Mouse (Mus musculus) intestine, embryonic 16.5 days (tissue): ENCODE measurements at regions not wholly inside any gene's neighbourhood (a gene's known extent, or its start where the extent isn't known, plus 50 kb on each side); places are given as distances from the start of the nearest gene placed in this dataset.
A peak's percentile ranks its signal among the peaks of the same experiment; 100 is the strongest.

Experiments
- ATAC-seq: fragments of 200-750 bp; cut with Nextera tagmentation; 2 replicates; pipeline ENCODE4 v1.8.0; 2017; ENCODE audit warnings: moderate TSS enrichment, moderate library complexity
- H3K27ac ChIP-seq: fragments of 300-500 bp; sonication (generic); 2 replicates; pipeline ENCODE4 v1.5.1; 2014; ENCODE audit warnings: mild to moderate bottlenecking, low read length
- H3K27me3 ChIP-seq: fragments of 300-500 bp; sonication (generic); replicated peaks from 2 replicates; pipeline ENCODE4 v1.6.1; 2014; ENCODE audit warnings: low read length, control low read depth, mixed read lengths; ENCODE audit not compliant: control insufficient read depth, insufficient read depth
- H3K36me3 ChIP-seq: fragments of 300-500 bp; sonication (generic); 2 replicates; pipeline ENCODE4 v1.6.1; 2014; ENCODE audit warnings: low read length, control low read depth; ENCODE audit not compliant: control insufficient read depth, insufficient read depth
- H3K4me1 ChIP-seq: fragments of 300-500 bp; sonication (generic); 2 replicates; pipeline ENCODE4 v1.6.1; 2014; ENCODE audit warnings: low read length, control low read depth, mixed read lengths; ENCODE audit not compliant: control insufficient read depth, insufficient read depth
- H3K4me2 ChIP-seq: fragments of 300-500 bp; sonication (generic); 2 replicates; pipeline ENCODE4 v1.6.1; 2014; ENCODE audit warnings: low read depth, low read length, control low read depth
- H3K4me3 ChIP-seq: fragments of 300-500 bp; sonication (generic); 2 replicates; pipeline ENCODE4 v1.5.1; 2014; ENCODE audit warnings: mild to moderate bottlenecking, low read length
- H3K9ac ChIP-seq: fragments of 300-500 bp; sonication (generic); 2 replicates; pipeline ENCODE4 v1.6.1; 2014; ENCODE audit warnings: low read depth, low read length
- H3K9me3 ChIP-seq: fragments of 300-500 bp; sonication (generic); 2 replicates; pipeline ENCODE4 v1.6.1; 2016; ENCODE audit warnings: low read length, control low read depth; ENCODE audit not compliant: control insufficient read depth
- WGBS: fragments of 180-500 bp; shearing (Covaris S2); extraction: QIAGEN DNeasy Blood & Tissue Kit; methylation state at CpG from one replicate; pipeline ENCODE4 v1.1.7; 2014; 5-methylcytosine and 5-hydroxymethylcytosine counted together

DNA sequence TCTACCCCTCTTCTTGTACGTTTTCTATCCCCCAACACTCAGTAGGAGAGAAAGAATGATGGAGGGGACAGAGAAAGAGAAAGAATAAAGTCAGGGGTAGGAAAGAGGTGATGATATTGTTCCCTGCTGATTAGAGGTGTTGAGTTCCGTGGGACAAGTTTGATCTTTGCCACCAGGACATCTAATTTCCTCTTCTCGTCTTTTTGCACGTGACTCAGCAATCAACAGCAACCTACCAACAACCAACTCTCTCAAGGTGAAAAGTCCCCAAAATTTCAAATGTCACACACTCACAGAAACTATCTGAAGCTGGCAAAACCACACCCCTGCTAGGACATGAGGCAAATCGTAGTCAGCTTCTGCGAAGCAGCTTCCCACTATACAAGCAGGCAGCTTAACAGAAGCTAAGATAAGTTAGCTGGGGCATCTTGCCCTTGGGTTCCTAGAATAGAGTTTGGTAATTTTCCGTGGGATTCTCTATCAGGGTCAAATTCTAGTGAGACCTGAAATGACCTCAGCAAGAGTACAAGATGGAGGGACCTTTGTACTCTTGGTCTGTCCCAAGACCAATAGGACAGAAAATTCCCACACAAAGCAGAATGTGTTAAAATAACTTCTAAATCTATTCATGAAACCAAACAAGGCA is 553.8 kb downstream of the Gm19410 start:
- ATAC-seq, result no peak
- no peaks in the 10 kb centered on the region for H3K27me3 ChIP-seq
- no peaks in the 10 kb centered on the region for H3K36me3 ChIP-seq
- H3K4me1 ChIP-seq, result no peaks in the 10 kb centered on the region
- no peak overlapping the region for H3K27ac ChIP-seq
- H3K9me3 ChIP-seq, result no peaks in the 10 kb centered on the region
- 60% methylated on average over 7 of the region's 7 CpGs for WGBS
- H3K9ac ChIP-seq, result no peak overlapping the region
- no peak overlapping the region for H3K4me3 ChIP-seq
- H3K4me2 ChIP-seq, result no peak overlapping the region

DNA sequence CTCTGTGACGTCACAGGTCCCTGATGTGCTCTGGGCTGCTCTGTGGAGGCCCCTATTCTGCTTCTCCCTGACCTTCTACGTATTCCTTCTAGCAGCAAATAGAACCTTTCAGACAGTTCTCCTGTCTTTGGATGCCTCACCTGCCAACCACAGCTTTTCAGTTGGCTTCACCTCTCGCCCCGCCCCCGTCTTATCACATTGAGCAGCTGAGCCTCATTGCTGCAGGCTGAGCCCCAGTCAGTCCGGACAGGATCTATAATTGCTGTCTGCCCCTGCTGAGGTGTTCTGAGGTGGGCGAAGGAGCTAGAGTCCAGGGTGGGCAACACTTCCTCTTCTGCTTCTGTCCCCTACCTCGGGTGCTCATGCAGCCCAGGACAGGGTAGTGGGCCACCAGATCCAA is 556.5 kb downstream of the Gm19410 start:
- Histone ChIP-seq H3K9me3 (no peaks in the 10 kb centered on the region), H3K4me1 (no peaks in the 10 kb centered on the region), H3K9ac (no peak overlapping the region), H3K27me3 (no peaks in the 10 kb centered on the region), H3K4me2 (no peak overlapping the region), H3K27ac (no peak overlapping the region), H3K4me3 (no peak overlapping the region), H3K36me3 (no peaks in the 10 kb centered on the region)
- WGBS, result 59% methylated on average over 8 of the region's 8 CpGs
- no peak for ATAC-seq

DNA sequence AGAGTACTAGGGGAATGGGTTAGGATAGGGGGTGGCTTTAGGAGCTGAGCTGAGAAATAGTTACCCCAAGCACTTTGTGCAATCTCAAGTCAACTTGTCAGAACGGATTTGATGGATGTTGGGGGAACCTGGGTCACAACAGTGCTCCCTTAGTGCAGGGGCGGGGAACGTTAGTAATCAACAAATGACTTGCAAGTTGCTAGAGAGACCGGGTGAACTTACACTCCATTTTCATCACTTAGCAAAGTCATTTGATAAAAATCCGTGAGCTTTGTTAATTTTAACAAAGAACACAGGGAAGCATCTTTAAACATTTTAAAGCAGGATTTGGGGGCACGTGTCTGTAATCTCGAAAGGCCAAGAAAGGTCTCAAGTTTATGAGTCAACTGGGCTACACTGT is 557.0 kb downstream of the Gm19410 start:
- 71% methylated on average over 7 of the region's 7 CpGs for WGBS
- no peak for ATAC-seq

DNA sequence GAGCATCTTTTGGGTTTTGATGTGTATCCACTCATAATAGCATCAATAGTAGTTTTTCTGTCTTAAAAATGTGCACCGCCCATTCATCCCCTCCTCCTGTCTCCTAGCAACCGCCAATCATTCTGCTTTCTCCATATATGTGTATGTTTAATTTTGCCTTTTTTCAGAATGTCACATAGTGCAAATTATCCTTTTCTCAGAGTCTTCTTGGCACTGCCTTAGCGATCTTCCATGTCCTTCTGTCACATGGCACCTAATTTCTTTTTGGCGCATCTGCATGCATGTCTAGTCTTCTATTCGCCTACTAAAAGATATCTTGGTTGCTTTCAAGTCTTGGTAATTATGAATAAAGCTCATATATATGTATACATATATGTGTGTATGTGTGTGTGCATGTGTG is 573.0 kb downstream of the Gm19410 start:
- Histone ChIP-seq H3K27me3 (no peaks in the 10 kb centered on the region), H3K27ac (no peak overlapping the region), H3K4me2 (no peak overlapping the region), H3K9ac (no peak overlapping the region), H3K9me3 (no peaks in the 10 kb centered on the region), H3K4me1 (no peaks in the 10 kb centered on the region), H3K4me3 (no peak overlapping the region), H3K36me3 (no peaks in the 10 kb centered on the region)
- ATAC-seq, result no peak
- 94% methylated on average over 5 of the region's 5 CpGs for WGBS

More for the DNA sequence above, 557.0 kb downstream of the Gm19410 start:
- Histone ChIP-seq H3K27me3 (no peaks in the 10 kb centered on the region), H3K4me3 (no peak overlapping the region), H3K9me3 (no peaks in the 10 kb centered on the region), H3K4me2 (no peak overlapping the region), H3K36me3 (no peaks in the 10 kb centered on the region), H3K4me1 (no peaks in the 10 kb centered on the region), H3K9ac (no peak overlapping the region), H3K27ac (no peak overlapping the region)

DNA sequence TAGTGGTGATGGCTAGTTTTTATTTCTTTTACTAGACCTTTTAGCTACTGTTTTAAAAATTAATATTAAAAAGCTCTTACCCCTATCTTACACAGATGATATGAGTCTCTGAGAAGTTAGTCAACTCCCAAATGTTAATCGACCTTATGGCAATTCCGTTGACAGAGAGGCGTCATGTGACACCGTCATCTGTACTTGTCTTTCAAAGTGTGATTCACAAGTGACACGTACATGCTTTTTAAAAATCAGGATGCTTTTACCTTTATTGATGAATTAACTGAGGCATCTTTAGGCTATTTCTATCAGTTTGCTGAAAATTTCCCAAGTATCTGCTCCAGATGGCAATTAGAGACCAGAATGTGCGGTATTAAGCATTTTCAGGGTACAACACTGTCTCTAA is 573.9 kb downstream of the Gm19410 start:
- no peaks in the 10 kb centered on the region for H3K27me3 ChIP-seq
- H3K9ac ChIP-seq, result no peak overlapping the region
- H3K4me2 ChIP-seq, result no peak overlapping the region
- no peak overlapping the region for H3K27ac ChIP-seq
- no peak overlapping the region for H3K4me3 ChIP-seq
- no peaks in the 10 kb centered on the region for H3K4me1 ChIP-seq
- no peaks in the 10 kb centered on the region for H3K9me3 ChIP-seq
- no peaks in the 10 kb centered on the region for H3K36me3 ChIP-seq
- ATAC-seq, result no peak
- 92% methylated on average over 6 of the region's 6 CpGs for WGBS

DNA sequence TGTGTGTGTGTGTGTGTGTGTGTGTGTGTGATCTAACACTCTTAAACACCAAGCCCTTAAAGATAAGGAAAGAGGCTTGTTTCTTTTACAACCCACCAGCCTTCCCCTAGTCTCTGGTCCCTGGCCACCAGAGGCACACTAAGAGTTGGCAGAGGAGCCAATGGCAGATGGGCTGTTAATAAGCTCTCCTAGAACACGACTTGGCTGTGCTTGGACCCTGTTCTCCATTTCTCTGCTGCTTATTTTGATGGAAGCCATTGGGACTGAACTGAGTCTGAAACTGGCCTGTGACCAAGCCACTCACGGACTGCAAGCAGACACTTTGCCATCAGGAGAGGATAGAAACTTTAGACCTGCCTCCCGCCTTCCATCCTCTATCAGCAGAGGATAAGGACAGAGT is 574.9 kb downstream of the Gm19410 start:
- WGBS, result 69% methylated on average over 3 of the region's 3 CpGs
- ATAC-seq, result no peak
- no peak overlapping the region for H3K4me3 ChIP-seq
- no peaks in the 10 kb centered on the region for H3K27me3 ChIP-seq
- no peak overlapping the region for H3K9ac ChIP-seq
- no peaks in the 10 kb centered on the region for H3K9me3 ChIP-seq
- no peaks in the 10 kb centered on the region for H3K36me3 ChIP-seq
- H3K4me1 ChIP-seq, result no peaks in the 10 kb centered on the region
- H3K4me2 ChIP-seq, result no peak overlapping the region
- H3K27ac ChIP-seq, result no peak overlapping the region

DNA sequence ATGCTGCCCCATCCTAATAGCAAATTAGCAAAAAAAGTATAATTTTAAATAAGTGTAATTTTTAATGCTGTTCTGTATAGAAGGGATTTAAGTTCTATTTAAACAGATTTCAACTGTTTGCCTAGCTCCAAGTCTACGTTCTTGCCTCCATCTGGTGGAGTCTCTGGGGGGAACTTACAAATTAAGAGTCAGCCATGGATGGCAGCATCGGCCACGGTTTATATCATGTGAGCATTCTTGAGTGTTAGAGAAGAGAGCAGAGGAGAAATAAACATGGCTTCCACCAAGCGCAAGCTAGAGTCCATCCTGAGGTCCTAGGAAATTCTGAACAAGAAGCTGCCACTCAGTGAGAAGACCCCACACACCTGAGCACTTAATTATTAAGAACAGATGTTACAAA is 576.4 kb downstream of the Gm19410 start:
- Histone ChIP-seq H3K4me3 (no peak overlapping the region), H3K27ac (no peak overlapping the region), H3K36me3 (no peaks in the 10 kb centered on the region), H3K27me3 (no peaks in the 10 kb centered on the region), H3K9me3 (no peaks in the 10 kb centered on the region), H3K4me1 (no peaks in the 10 kb centered on the region), H3K4me2 (no peak overlapping the region), H3K9ac (no peak overlapping the region)
- no peak for ATAC-seq
- WGBS, result 67% methylated on average over 4 of the region's 4 CpGs

DNA sequence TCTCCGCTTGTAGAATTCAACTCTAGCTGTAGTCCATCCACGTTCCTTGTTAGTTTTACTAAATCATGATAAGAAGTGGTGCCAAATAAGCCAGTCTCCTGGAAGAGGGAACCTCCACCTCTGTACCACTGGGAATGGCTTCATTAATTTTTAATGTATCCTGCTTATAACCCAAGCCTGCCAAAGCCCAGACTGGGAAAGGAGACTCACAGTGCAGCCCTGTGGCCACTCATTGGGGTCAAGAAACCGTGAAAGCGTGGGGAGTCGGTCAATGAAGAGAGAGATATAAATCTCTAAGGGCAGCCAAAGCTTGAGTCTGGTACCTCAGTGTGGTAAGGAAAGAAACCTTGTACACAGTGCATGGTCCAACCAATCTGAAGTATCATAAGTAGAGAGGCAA is 577.1 kb downstream of the Gm19410 start:
- WGBS, result 82% methylated on average over 5 of the region's 5 CpGs
- no peaks in the 10 kb centered on the region for H3K4me1 ChIP-seq
- H3K27me3 ChIP-seq, result no peaks in the 10 kb centered on the region
- no peak overlapping the region for H3K27ac ChIP-seq
- no peak overlapping the region for H3K4me3 ChIP-seq
- no peak overlapping the region for H3K9ac ChIP-seq
- no peak for ATAC-seq
- H3K4me2 ChIP-seq, result no peak overlapping the region
- no peaks in the 10 kb centered on the region for H3K9me3 ChIP-seq
- no peaks in the 10 kb centered on the region for H3K36me3 ChIP-seq

DNA sequence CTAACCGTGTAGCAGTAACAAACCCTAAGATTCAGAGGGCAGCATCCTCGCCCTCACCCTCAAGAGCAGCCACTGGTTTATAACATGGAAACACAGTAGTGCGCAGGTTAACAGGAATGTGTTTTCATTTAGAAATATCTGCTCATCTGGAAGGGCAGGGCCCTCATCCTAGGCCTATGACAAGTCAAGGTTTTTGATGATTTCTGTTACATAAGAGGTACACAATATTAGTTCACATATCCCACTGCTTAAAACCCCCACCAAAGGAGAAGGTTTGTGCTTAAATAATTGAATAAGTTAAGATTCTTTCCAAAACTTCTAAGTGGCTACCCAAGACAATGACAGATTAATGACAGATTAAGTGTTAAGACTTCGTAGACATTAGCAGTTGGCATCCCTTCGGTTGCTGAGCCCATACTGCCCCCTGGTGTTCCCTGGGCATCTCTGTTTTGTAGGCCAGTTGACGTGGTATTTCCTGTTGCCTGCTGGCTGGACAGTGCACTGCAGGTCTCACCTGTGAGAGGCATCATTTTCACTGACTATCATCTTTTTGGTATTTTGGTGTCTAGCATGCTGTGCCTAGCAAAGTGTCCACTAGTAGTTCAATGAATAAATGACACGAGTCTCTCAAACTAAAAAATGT is 581.2 kb downstream of the Gm19410 start:
- Histone ChIP-seq H3K4me3 (no peak overlapping the region), H3K9me3 (no peaks in the 10 kb centered on the region), H3K36me3 (no peaks in the 10 kb centered on the region), H3K4me2 (no peak overlapping the region), H3K4me1 (no peaks in the 10 kb centered on the region), H3K27me3 (no peaks in the 10 kb centered on the region), H3K27ac (no peak overlapping the region), H3K9ac (no peak overlapping the region)
- 49% methylated on average over 7 of the region's 7 CpGs for WGBS
- peak; percentile 67 for ATAC-seq

DNA sequence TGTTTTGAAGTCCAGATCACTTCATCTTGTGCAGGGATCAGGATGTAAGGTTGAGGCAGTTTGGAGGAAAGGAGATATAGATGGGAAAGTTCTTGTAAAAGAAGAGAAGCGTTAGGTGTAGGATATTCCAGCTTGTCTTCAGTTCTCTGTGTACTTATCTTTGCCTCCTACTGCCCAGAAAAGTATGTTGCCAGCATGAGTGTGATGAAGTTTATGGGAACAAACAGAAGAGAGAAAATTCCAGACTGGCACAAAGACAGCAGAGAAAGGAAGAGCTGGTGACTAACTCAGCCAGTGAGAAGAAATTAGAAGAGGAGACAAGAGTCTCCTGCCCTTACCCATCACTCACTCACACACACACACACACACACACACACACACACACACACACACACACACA is 582.5 kb downstream of the Gm19410 start:
- Histone ChIP-seq H3K27ac (no peak overlapping the region), H3K9me3 (no peaks in the 10 kb centered on the region), H3K9ac (no peak overlapping the region), H3K4me1 (no peaks in the 10 kb centered on the region), H3K4me3 (no peak overlapping the region), H3K36me3 (no peaks in the 10 kb centered on the region), H3K27me3 (no peaks in the 10 kb centered on the region), H3K4me2 (no peak overlapping the region)
- 88% methylated on average over 1 of the region's 1 CpGs for WGBS
- ATAC-seq, result no peak
